Comparison of ENCODE assay signal across 11 mouse cellular contexts in genomic region chr19:46306751-46307289, GRCm38 (mm10). TPM values are rescaled to one million over a fixed set of nuclear protein-coding genes. Genes with fewer than 3 reads are reported as not detected.
A peak's percentile ranks its signal among the peaks of the same experiment; 100 is the strongest.
DNase-seq lines count a peak whose midpoint lies in the region; ATAC-seq and TF ChIP-seq lines count a peak whose summit lies in the region.
"Had no signal": no experiment of that assay in that cellular context is flagged by ENCODE, and none has a peak within 500 bp of the region (broad histone marks: within the 10 kb centered on the region; RNA-seq: fewer than 3 reads in every experiment).

No protein-coding gene starts in this region.

- no peaks in the 10 kb centered on the region for H3K9me3 ChIP-seq in neural tube, embryonic 12.5 days
- H3K9me3 ChIP-seq in neural tube, embryonic 15.5 days (replicated peaks): no peaks in the 10 kb centered on the region
- H3K9me3 ChIP-seq in CH12.LX (replicated peaks; ENCODE audit: low read length): no peaks in the 10 kb centered on the region
- no peaks in the 10 kb centered on the region for H3K9me3 ChIP-seq in limb, embryonic 10.5 days (replicated peaks)
- H3K9me3 ChIP-seq in forebrain, embryonic 13.5 days (replicated peaks): no peaks in the 10 kb centered on the region
- H3K9me3 ChIP-seq: hindbrain, embryonic 12.5 days had no signal

- dilution Hi-C loops in CH12.LX (cut with MboI; ENCODE audit: extremely low pct_ligation_motif_present, extremely low pct_unique_long_range_greater_than_20kb, low sequenced_read_pairs): no loop called here

- no peak for TF ChIP-seq CTCF in gastrocnemius, adult 2 months (IDR thresholded peaks at IDR 0.05)
- no peak for TF ChIP-seq CTCF in CH12.LX (conservative IDR thresholded peaks at IDR 0.05 in 1 of 2, IDR thresholded peaks at IDR 0.05 in 1 of 2; ENCODE audit: low read depth in 2 of 2, low read length in 2 of 2)

- peak overlapping the region; percentile 92; the same call in 1 of the 2 replicates for H3K4me2 ChIP-seq in neural tube, embryonic 12.5 days (replicated peaks)
- no peak overlapping the region for H3K4me2 ChIP-seq in neural tube, embryonic 15.5 days
- peak overlapping the region; percentile 91; the same call in 1 of the 2 replicates for H3K4me2 ChIP-seq in CH12.LX (ENCODE audit: insufficient read depth, low read depth, poor library complexity, severe bottlenecking)
- no peak overlapping the region for H3K4me2 ChIP-seq in forebrain, embryonic 13.5 days

- H3K79me2 ChIP-seq in CH12.LX (replicated peaks; ENCODE audit: control insufficient read depth, extremely low read depth, insufficient read depth, poor library complexity, severe bottlenecking): peaks cover 6% of the 10 kb centered on the region

- no peak for TF ChIP-seq POLR2A in CH12.LX (IDR thresholded peaks at IDR 0.05; ENCODE audit: low read depth, low read length)

- no peak for TF ChIP-seq EP300 in CH12.LX (IDR thresholded peaks at IDR 0.05; ENCODE audit: low read length)

- 89% methylated on average over 9 of the region's 9 CpGs for WGBS in neural tube, embryonic 12.5 days
- 88% methylated on average over 9 of the region's 9 CpGs for WGBS in neural tube, embryonic 15.5 days
- WGBS in limb, embryonic 10.5 days: 88% methylated on average over 9 of the region's 9 CpGs
- 90% methylated on average over 9 of the region's 9 CpGs for WGBS in forebrain, embryonic 13.5 days

- ATAC-seq in neural tube, embryonic 12.5 days (ENCODE audit: low FRiP score, low read depth): no peak
- no peak for ATAC-seq in neural tube, embryonic 15.5 days (ENCODE audit: low FRiP score)
- no peak for ATAC-seq in forebrain, embryonic 13.5 days
- ATAC-seq: CD4-positive, CD25-positive, alpha-beta regulatory T cell, adult 4 months had no signal

- peaks cover 27% of the 10 kb centered on the region for H3K4me1 ChIP-seq in neural tube, embryonic 12.5 days
- peaks cover 39% of the 10 kb centered on the region for H3K4me1 ChIP-seq in neural tube, embryonic 15.5 days
- H3K4me1 ChIP-seq in CH12.LX (ENCODE audit: control insufficient read depth in 1 of 2, insufficient read depth in 2 of 2): peaks cover 8 to 36% of the 10 kb centered on the region in 2 experiments
- peaks cover 37% of the 10 kb centered on the region for H3K4me1 ChIP-seq in limb, embryonic 10.5 days
- H3K4me1 ChIP-seq in forebrain, embryonic 13.5 days: peaks cover 28% of the 10 kb centered on the region

- H3K27me3 ChIP-seq in neural tube, embryonic 12.5 days (replicated peaks): peaks cover 36% of the 10 kb centered on the region
- peaks cover 42% of the 10 kb centered on the region for H3K27me3 ChIP-seq in neural tube, embryonic 15.5 days (replicated peaks)
- H3K27me3 ChIP-seq in CH12.LX (replicated peaks): no peaks in the 10 kb centered on the region
- H3K27me3 ChIP-seq in limb, embryonic 10.5 days (ENCODE audit: low read depth, poor library complexity, severe bottlenecking): peaks cover 59% of the 10 kb centered on the region
- H3K27me3 ChIP-seq in forebrain, embryonic 13.5 days: peaks cover 42% of the 10 kb centered on the region

- peak; percentile 13 for DNase-seq in gastrocnemius, adult 2 months
- no peak for DNase-seq in gastrocnemius, postnatal 14 days
- no peak for DNase-seq in CH12.LX (ENCODE audit: extremely low read depth)
- DNase-seq in limb, embryonic 10.5 days (ENCODE audit: low spot score): peak; percentile 21
- DNase-seq: kidney, adult 11 months had no signal

- H3K9ac ChIP-seq in neural tube, embryonic 12.5 days: no peak overlapping the region
- H3K9ac ChIP-seq in neural tube, embryonic 15.5 days (replicated peaks): no peak overlapping the region
- peak overlapping the region; percentile 4; the same call in 1 of the 2 replicates for H3K9ac ChIP-seq in CH12.LX (ENCODE audit: insufficient read depth, low read depth)
- no peak overlapping the region for H3K9ac ChIP-seq in forebrain, embryonic 13.5 days

- no peak for TF ChIP-seq RAD21 in CH12.LX (IDR thresholded peaks at IDR 0.05; ENCODE audit: low read depth, low read length)

- in situ Hi-C loops in CH12.LX (cut with MboI; ENCODE audit: low pct_ligation_motif_present, low pct_unique_long_range_greater_than_20kb, low sequenced_read_pairs): no loop called here

- H3K36me3 ChIP-seq in neural tube, embryonic 12.5 days: peaks cover 10% of the 10 kb centered on the region; the same call in 1 of the 2 replicates
- peaks cover 8% of the 10 kb centered on the region; the same call in 1 of the 2 replicates for H3K36me3 ChIP-seq in neural tube, embryonic 15.5 days
- H3K36me3 ChIP-seq in CH12.LX (replicated peaks in 1 of 2; ENCODE audit: control insufficient read depth in 1 of 2, insufficient read depth in 1 of 2, low read length in 1 of 2): peaks cover 52 to 59% of the 10 kb centered on the region in 2 experiments
- peaks cover 25% of the 10 kb centered on the region for H3K36me3 ChIP-seq in limb, embryonic 10.5 days
- peaks cover 8% of the 10 kb centered on the region; the same call in 1 of the 2 replicates for H3K36me3 ChIP-seq in forebrain, embryonic 13.5 days (ENCODE audit: poor library complexity, severe bottlenecking)

- H3K4me3 ChIP-seq in gastrocnemius, adult 2 months: no peak overlapping the region
- no peak overlapping the region for H3K4me3 ChIP-seq in neural tube, embryonic 12.5 days
- H3K4me3 ChIP-seq in neural tube, embryonic 15.5 days (replicated peaks): no peak overlapping the region
- peak overlapping the region in 2 of 3 experiments; percentile 22 to 96 for H3K4me3 ChIP-seq in CH12.LX (replicated peaks in 1 of 3; ENCODE audit: low read depth in 2 of 3, low read length in 2 of 3, poor library complexity in 1 of 3)
- H3K4me3 ChIP-seq in limb, embryonic 10.5 days: no peak overlapping the region
- no peak overlapping the region for H3K4me3 ChIP-seq in forebrain, embryonic 13.5 days
- H3K4me3 ChIP-seq: left cerebral cortex, adult 2 months had no signal

- H3K27ac ChIP-seq in gastrocnemius, adult 2 months: no peak overlapping the region
- no peak overlapping the region for H3K27ac ChIP-seq in neural tube, embryonic 12.5 days
- no peak overlapping the region for H3K27ac ChIP-seq in neural tube, embryonic 15.5 days (replicated peaks)
- no peak overlapping the region for H3K27ac ChIP-seq in CH12.LX (ENCODE audit: insufficient read depth, low read depth)
- no peak overlapping the region for H3K27ac ChIP-seq in limb, embryonic 10.5 days
- H3K27ac ChIP-seq in forebrain, embryonic 13.5 days: no peak overlapping the region
- H3K27ac ChIP-seq: hindbrain, embryonic 12.5 days; left cerebral cortex, adult 2 months had no signal

- intact Hi-C loops in gastrocnemius, adult 2 months (cut with DNase I): no loop called here
- intact Hi-C loops in gastrocnemius, postnatal 14 days (cut with DNase I; ENCODE audit: low total_unique reads): no loop called here

RNA-seq across cellular contexts. Expression of gene Nfkb2, which starts 2.7 kb away (rescaled TPM):
- total RNA-seq in gastrocnemius, adult 2 months (2021): 1 to 10 TPM; 8.2 to 8.5 TPM
- total RNA-seq in gastrocnemius, postnatal 14 days (2021): 10 to 100 TPM in 1 of 2 experiments, 1 to 10 TPM in 1; 9.6 to 10.4 TPM
- 3.9 and 4.0 TPM in 2 replicates for polyA plus RNA-seq in neural tube, embryonic 12.5 days (2016; fragmentation: Nextera tagmentation; extraction: Ambion mirVana)
- polyA plus RNA-seq in neural tube, embryonic 15.5 days (2015; fragmentation: Nextera tagmentation; extraction: Ambion mirVana): 2.4 and 10.0 TPM in 2 replicates
- total RNA-seq in CH12.LX (2012; rRNA removed) (45.0 and 64.8 TPM in 2 replicates), CH12.LX (2014; rRNA removed) (37.1 and 44.3 TPM in 2 replicates)
- polyA plus RNA-seq in CH12.LX (2012; ENCODE audit: insufficient read length, low read depth): 67.5 and 71.7 TPM in 2 replicates
- polyA plus RNA-seq in limb, embryonic 10.5 days (2016; fragmentation: Nextera tagmentation; extraction: Ambion mirVana): 4.5 and 5.8 TPM in 2 replicates
- 1.1 and 1.5 TPM in 2 replicates for polyA plus RNA-seq in forebrain, embryonic 13.5 days (2015; fragmentation: Nextera tagmentation; extraction: Ambion mirVana)

RNA-seq across cellular contexts. Expression of gene Psd, which starts 20.1 kb away (rescaled TPM):
- under 1 TPM; 0.14 to 0.36 TPM for total RNA-seq in gastrocnemius, adult 2 months (2021)
- total RNA-seq in gastrocnemius, postnatal 14 days (2021): 1 to 10 TPM; 1.4 to 1.9 TPM
- 29.9 and 31.6 TPM in 2 replicates for polyA plus RNA-seq in neural tube, embryonic 12.5 days (2016; fragmentation: Nextera tagmentation; extraction: Ambion mirVana)
- polyA plus RNA-seq in neural tube, embryonic 15.5 days (2015; fragmentation: Nextera tagmentation; extraction: Ambion mirVana): 88.4 and 118 TPM in 2 replicates
- total RNA-seq in CH12.LX (2012; rRNA removed) (1.3 and 2.2 TPM in 2 replicates), CH12.LX (2014; rRNA removed) (0.39 and 0.70 TPM in 2 replicates)
- polyA plus RNA-seq in CH12.LX (2012; ENCODE audit: insufficient read length, low read depth): 20.1 and 20.6 TPM in 2 replicates
- polyA plus RNA-seq in limb, embryonic 10.5 days (2016; fragmentation: Nextera tagmentation; extraction: Ambion mirVana): 1.4 and 1.8 TPM in 2 replicates
- 31.0 and 34.8 TPM in 2 replicates for polyA plus RNA-seq in forebrain, embryonic 13.5 days (2015; fragmentation: Nextera tagmentation; extraction: Ambion mirVana)

RNA-seq across cellular contexts. Expression of gene Fbxl15, which starts 21.2 kb away (rescaled TPM):
- total RNA-seq in gastrocnemius, adult 2 months (2021): 1 to 10 TPM; 2.9 to 3.8 TPM
- total RNA-seq in gastrocnemius, postnatal 14 days (2021): 1 to 10 TPM; 2.4 to 2.8 TPM
- 26.8 and 28.2 TPM in 2 replicates for polyA plus RNA-seq in neural tube, embryonic 12.5 days (2016; fragmentation: Nextera tagmentation; extraction: Ambion mirVana)
- 44.0 and 52.3 TPM in 2 replicates for polyA plus RNA-seq in neural tube, embryonic 15.5 days (2015; fragmentation: Nextera tagmentation; extraction: Ambion mirVana)
- total RNA-seq in CH12.LX (2012; rRNA removed) (9.9 and 10.4 TPM in 2 replicates), CH12.LX (2014; rRNA removed) (6.8 and 9.4 TPM in 2 replicates)
- polyA plus RNA-seq in CH12.LX (2012; ENCODE audit: insufficient read length, low read depth): 7.3 and 7.6 TPM in 2 replicates
- polyA plus RNA-seq in limb, embryonic 10.5 days (2016; fragmentation: Nextera tagmentation; extraction: Ambion mirVana): 12.2 and 13.0 TPM in 2 replicates
- polyA plus RNA-seq in forebrain, embryonic 13.5 days (2015; fragmentation: Nextera tagmentation; extraction: Ambion mirVana): 30.8 and 32.8 TPM in 2 replicates

RNA-seq across cellular contexts. Expression of gene Cuedc2, which starts 31.7 kb away (rescaled TPM):
- total RNA-seq in gastrocnemius, adult 2 months (2021): 10 to 100 TPM; 58.2 to 67.6 TPM
- 10 to 100 TPM; 68.7 to 79.0 TPM for total RNA-seq in gastrocnemius, postnatal 14 days (2021)
- polyA plus RNA-seq in neural tube, embryonic 12.5 days (2016; fragmentation: Nextera tagmentation; extraction: Ambion mirVana): 284 and 289 TPM in 2 replicates
- polyA plus RNA-seq in neural tube, embryonic 15.5 days (2015; fragmentation: Nextera tagmentation; extraction: Ambion mirVana): 322 and 350 TPM in 2 replicates
- 95.1 and 102 TPM in 2 replicates for total RNA-seq in CH12.LX (2012; rRNA removed)
- total RNA-seq in CH12.LX (2014; rRNA removed): 117 and 120 TPM in 2 replicates
- 94.4 and 123 TPM in 2 replicates for polyA plus RNA-seq in CH12.LX (2012; ENCODE audit: insufficient read length, low read depth)
- polyA plus RNA-seq in limb, embryonic 10.5 days (2016; fragmentation: Nextera tagmentation; extraction: Ambion mirVana): 150 and 183 TPM in 2 replicates
- 304 and 309 TPM in 2 replicates for polyA plus RNA-seq in forebrain, embryonic 13.5 days (2015; fragmentation: Nextera tagmentation; extraction: Ambion mirVana)

RNA-seq across cellular contexts. Expression of gene Mfsd13a, which starts 34.1 kb away (rescaled TPM):
- 1 to 10 TPM in 1 of 2 experiments, under 1 TPM in 1; 0.82 to 1.2 TPM for total RNA-seq in gastrocnemius, adult 2 months (2021)
- total RNA-seq in gastrocnemius, postnatal 14 days (2021): 1 to 10 TPM; 1.1 TPM
- polyA plus RNA-seq in neural tube, embryonic 12.5 days (2016; fragmentation: Nextera tagmentation; extraction: Ambion mirVana): 8.5 and 9.3 TPM in 2 replicates
- 13.2 and 13.9 TPM in 2 replicates for polyA plus RNA-seq in neural tube, embryonic 15.5 days (2015; fragmentation: Nextera tagmentation; extraction: Ambion mirVana)
- total RNA-seq in CH12.LX (2012; rRNA removed) (4.9 and 7.6 TPM in 2 replicates), CH12.LX (2014; rRNA removed) (2.8 and 3.1 TPM in 2 replicates)
- 13.2 and 15.9 TPM in 2 replicates for polyA plus RNA-seq in CH12.LX (2012; ENCODE audit: insufficient read length, low read depth)
- polyA plus RNA-seq in limb, embryonic 10.5 days (2016; fragmentation: Nextera tagmentation; extraction: Ambion mirVana): 7.7 and 8.1 TPM in 2 replicates
- polyA plus RNA-seq in forebrain, embryonic 13.5 days (2015; fragmentation: Nextera tagmentation; extraction: Ambion mirVana): 7.6 and 7.8 TPM in 2 replicates

Comparison
In these comparisons a context has a peak if more than half of its experiments do, and no peak if none do; other contexts are left out.
1. DNase-seq: peak in gastrocnemius, adult 2 months (single experiment) and limb, embryonic 10.5 days (single experiment); none in gastrocnemius, postnatal 14 days (single experiment) and CH12.LX (single experiment).
2. H3K4me2 ChIP-seq: peak in neural tube, embryonic 12.5 days (single experiment) and CH12.LX (single experiment); none in neural tube, embryonic 15.5 days (single experiment) and forebrain, embryonic 13.5 days (single experiment).
3. H3K4me3 ChIP-seq: peak in CH12.LX (2 of 3); none in gastrocnemius, adult 2 months (single experiment), neural tube, embryonic 12.5 days (single experiment), neural tube, embryonic 15.5 days (single experiment), limb, embryonic 10.5 days (single experiment) and forebrain, embryonic 13.5 days (single experiment).